Mouse (Mus musculus) neural tube, embryonic 14.5 days (tissue): ENCODE data around the gene Ddx17. TPM values are rescaled to one million over a fixed set of nuclear protein-coding genes. Genes with fewer than 3 reads are reported as not detected.

Source experiments
- ATAC-seq: fragments of 200-750 bp; cut with Nextera tagmentation; 2 replicates; pipeline ENCODE4 v1.8.0; 2017; ENCODE audit warnings: low read depth, mild to moderate bottlenecking, moderate TSS enrichment, moderate library complexity
- H3K27ac ChIP-seq: fragments of 300-500 bp; sonication (generic); 2 replicates; pipeline ENCODE4 v1.5.1; 2014; ENCODE audit warnings: low read depth, mild to moderate bottlenecking, control low read depth, low read length, moderate library complexity, mixed read lengths
- H3K27me3 ChIP-seq: fragments of 300-500 bp; sonication (generic); 2 replicates; pipeline ENCODE4 v1.6.1; 2014; ENCODE audit warnings: low read length; ENCODE audit not compliant: control insufficient read depth, insufficient read depth
- H3K36me3 ChIP-seq: fragments of 300-500 bp; sonication (generic); 2 replicates; pipeline ENCODE4 v1.6.1; 2014; ENCODE audit warnings: low read length, mixed read lengths; ENCODE audit not compliant: control insufficient read depth, insufficient read depth
- H3K4me1 ChIP-seq: fragments of 300-500 bp; sonication (generic); 2 replicates; pipeline ENCODE4 v1.6.1; 2014; ENCODE audit warnings: low read length; ENCODE audit not compliant: control insufficient read depth, insufficient read depth
- H3K4me2 ChIP-seq: fragments of 300-500 bp; sonication (generic); 2 replicates; pipeline ENCODE4 v1.6.1; 2014; ENCODE audit warnings: mild to moderate bottlenecking, low read depth, low read length, control low read depth
- H3K4me3 ChIP-seq: fragments of 300-500 bp; sonication (generic); 2 replicates; pipeline ENCODE4 v1.5.1; 2014; ENCODE audit warnings: low read depth, low read length, control low read depth, mixed read lengths
- H3K9ac ChIP-seq: fragments of 300-500 bp; sonication (generic); replicated peaks from 2 replicates; pipeline ENCODE4 v1.6.1; 2014; ENCODE audit warnings: low read depth, mild to moderate bottlenecking, control low read depth, low read length, mixed read lengths
- H3K9me3 ChIP-seq: fragments of 300-500 bp; sonication (generic); 2 replicates; pipeline ENCODE4 v1.6.1; 2016; ENCODE audit warnings: low read length; ENCODE audit not compliant: control insufficient read depth
- WGBS: fragments of 180-500 bp; shearing (Covaris S2); extraction: QIAGEN DNeasy Blood & Tissue Kit; methylation state at CpG from one replicate; pipeline ENCODE4 v1.1.7; 2014; 5-methylcytosine and 5-hydroxymethylcytosine counted together
- microRNA-seq: library from miRNA; unstranded; fragments of <30 nt; microRNA quantifications from one replicate; pipeline ENCODE4, GENCODE M21; 2016
- polyA plus RNA-seq: library from polyadenylated mRNA; unstranded; fragments of >200 nt; fragmentation: Nextera tagmentation; extraction: Ambion mirVana; gene quantifications from 2 replicates; pipeline ENCODE4 v1.2.1, GENCODE M21; 2014

Gene Ddx17
- polyA plus RNA-seq, 1 experiment from 2014 or later: 105 TPM

- WGBS: 71% methylated on average over 17 of the region's 17 CpGs
Measured at GRCm38 (mm10) chr15:79500110-79500509, 46.4 kb downstream of the Ddx17 start.

GRCm38 (mm10) chr15:79493527-79493926 is 53.0 kb downstream of the Ddx17 start:
- no peak overlapping the region for H3K9ac ChIP-seq
- H3K36me3 ChIP-seq: no peaks in the 10 kb centered on the region
- H3K9me3 ChIP-seq: no peaks in the 10 kb centered on the region
- 48% methylated on average over 18 of the region's 18 CpGs for WGBS
- H3K27me3 ChIP-seq: no peaks in the 10 kb centered on the region; the same call in 1 of the 2 replicates
- H3K4me2 ChIP-seq: no peak overlapping the region
- H3K27ac ChIP-seq: no peak overlapping the region
- ATAC-seq: no peak
- no peak overlapping the region for H3K4me3 ChIP-seq
- H3K4me1 ChIP-seq: no peaks in the 10 kb centered on the region

More at GRCm38 (mm10) chr15:79500110-79500509, 46.4 kb downstream of the Ddx17 start:
- peaks cover 4% of the 10 kb centered on the region for H3K4me1 ChIP-seq
- H3K9ac ChIP-seq: no peak overlapping the region
- no peaks in the 10 kb centered on the region for H3K36me3 ChIP-seq
- H3K4me2 ChIP-seq: no peak overlapping the region
- H3K27ac ChIP-seq: no peak overlapping the region
- no peak for ATAC-seq
- no peak overlapping the region for H3K4me3 ChIP-seq
- H3K9me3 ChIP-seq: no peaks in the 10 kb centered on the region
- peaks cover 26% of the 10 kb centered on the region for H3K27me3 ChIP-seq

DNA sequence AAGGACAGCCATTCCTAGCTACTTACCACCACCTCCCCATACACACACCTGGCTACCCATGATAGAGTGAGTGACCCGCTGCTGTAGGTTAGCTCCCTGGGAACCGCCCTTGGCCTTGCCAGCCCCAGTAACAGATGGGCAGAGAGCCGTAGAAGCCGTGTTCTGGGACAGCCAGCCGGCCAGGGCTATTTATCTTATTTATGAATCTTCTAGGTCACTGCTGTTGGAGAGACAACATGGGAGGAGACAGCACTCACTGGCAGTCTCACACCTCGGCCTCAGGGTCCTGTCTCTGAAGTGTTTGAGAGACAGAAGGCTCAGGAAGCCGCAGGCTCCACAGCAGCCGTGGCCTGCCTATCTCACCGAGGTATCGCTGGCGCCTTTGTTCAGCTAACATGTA is 57.1 kb downstream of the Ddx17 start:
- no peak overlapping the region for H3K9ac ChIP-seq
- H3K36me3 ChIP-seq: no peaks in the 10 kb centered on the region
- H3K9me3 ChIP-seq: no peaks in the 10 kb centered on the region
- 52% methylated on average over 11 of the region's 11 CpGs for WGBS
- no peak for ATAC-seq
- no peaks in the 10 kb centered on the region for H3K4me1 ChIP-seq
- no peak overlapping the region for H3K4me3 ChIP-seq
- H3K27me3 ChIP-seq: no peaks in the 10 kb centered on the region; the same call in 1 of the 2 replicates
- H3K4me2 ChIP-seq: no peak overlapping the region
- H3K27ac ChIP-seq: no peak overlapping the region

DNA sequence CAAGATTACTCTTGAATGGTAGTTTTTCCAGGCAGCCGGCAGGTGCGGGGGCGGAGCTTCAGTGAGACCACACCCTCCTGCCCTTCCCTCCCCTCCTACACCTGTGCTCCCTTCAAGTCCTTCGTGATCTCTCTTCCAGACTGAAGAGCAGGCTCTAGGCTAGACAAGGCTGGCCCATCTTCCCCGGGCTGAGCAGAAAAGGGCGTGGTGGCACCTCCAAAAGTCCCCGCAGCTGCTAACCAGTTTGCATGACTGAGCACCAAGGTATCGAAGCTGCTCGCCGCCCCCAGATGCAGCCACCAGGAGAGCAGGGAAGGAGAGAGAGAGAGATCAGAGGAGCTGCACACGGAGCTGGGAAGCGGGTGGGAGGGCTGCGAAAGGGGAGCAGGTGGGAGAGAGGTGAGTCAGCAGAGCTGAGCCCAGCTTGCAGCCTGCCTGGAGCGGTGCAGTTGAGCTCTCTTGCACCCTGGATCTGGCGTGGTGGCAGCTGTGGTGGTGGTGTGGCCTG is 65.3 kb downstream of the Ddx17 start:
- no peaks in the 10 kb centered on the region for H3K27me3 ChIP-seq
- no peak overlapping the region for H3K4me2 ChIP-seq
- no peak for ATAC-seq
- H3K27ac ChIP-seq: no peak overlapping the region
- H3K36me3 ChIP-seq: no peaks in the 10 kb centered on the region
- no peak overlapping the region for H3K9ac ChIP-seq
- H3K4me3 ChIP-seq: no peak overlapping the region
- no peaks in the 10 kb centered on the region for H3K9me3 ChIP-seq
- 10% methylated on average over 15 of the region's 15 CpGs for WGBS
- no peaks in the 10 kb centered on the region for H3K4me1 ChIP-seq

Small RNAs within 50 kb of the gene (microRNA-seq; reads per million reads assigned to microRNA genes)
- not detected for gene Gm27903

Other genes with a start within 250 kb of the Ddx17 start
- gene Pla2g6, start 218.4 kb downstream of the Ddx17 start, polyA plus RNA-seq: 24.0 and 25.5 TPM in 2 replicates
- 0.64 and 1.0 TPM in 2 replicates for gene Maff, start 200.1 kb downstream of the Ddx17 start, polyA plus RNA-seq
- gene Tmem184b, start 143.2 kb downstream of the Ddx17 start, polyA plus RNA-seq: 31.2 and 37.8 TPM in 2 replicates
- gene Csnk1e, start 91.2 kb downstream of the Ddx17 start, polyA plus RNA-seq: 202 and 236 TPM in 2 replicates
- gene Kcnj4, start 41.5 kb downstream of the Ddx17 start, polyA plus RNA-seq: not detected in 2 replicates
- 3.9 and 11.6 TPM in 2 replicates for gene Kdelr3, start 30.3 kb downstream of the Ddx17 start, polyA plus RNA-seq
- 0.88 and 1.5 TPM in 2 replicates for gene Dmc1, start 58.4 kb upstream of the Ddx17 start, polyA plus RNA-seq
- 6.1 and 7.8 TPM in 2 replicates for gene Fam227a, start 112.2 kb upstream of the Ddx17 start, polyA plus RNA-seq
- 78.0 and 85.6 TPM in 2 replicates for gene Cby1, start 112.5 kb upstream of the Ddx17 start, polyA plus RNA-seq
- gene Tomm22, start 124.1 kb upstream of the Ddx17 start, polyA plus RNA-seq: 253 TPM in 2 replicates
- gene Josd1, start 141.2 kb upstream of the Ddx17 start, polyA plus RNA-seq: 16.0 and 18.3 TPM in 2 replicates
- gene Gtpbp1, start 144.1 kb upstream of the Ddx17 start, polyA plus RNA-seq: 37.5 and 41.2 TPM in 2 replicates
- gene Sun2, start 195.8 kb upstream of the Ddx17 start, polyA plus RNA-seq: 7.4 and 8.5 TPM in 2 replicates
- 62.2 and 62.8 TPM in 2 replicates for gene Dnal4, start 231.1 kb upstream of the Ddx17 start, polyA plus RNA-seq